Mouse (Mus musculus): Measurements from ENCODE around the gene Atp8a2.
A peak's percentile ranks its signal among the peaks of the same experiment; 100 is the strongest.

Atp8a2 gene

GRCm38 (mm10) chr14:60196884-60197283, at the start of gene Atp8a2:
TSS of gene Atp8a2 (minus strand) at chr14:60197179.
- DNase-seq = no peak

DNA sequence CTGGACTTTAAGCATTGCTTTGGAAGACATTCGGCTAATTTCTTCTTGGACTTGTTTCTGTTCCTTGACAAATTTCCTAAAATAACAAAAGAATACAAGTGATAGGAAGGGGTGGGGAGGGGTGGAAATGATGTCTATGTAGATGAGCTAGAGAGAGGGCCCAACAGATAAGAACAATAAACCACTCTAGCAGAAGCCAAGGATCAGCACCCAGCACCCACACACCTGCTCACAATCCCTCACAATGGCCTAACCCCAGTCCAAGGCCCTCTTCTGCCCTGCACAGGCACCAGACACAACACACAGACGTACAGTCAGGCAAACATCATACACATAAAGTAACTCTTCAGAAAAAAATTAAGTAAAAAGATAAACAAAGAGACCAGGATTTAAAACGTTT, 41.6 kb upstream of the Atp8a2 start:
- no peak for DNase-seq

- DNase-seq = no peak
Measured at GRCm38 (mm10) chr14:60219886-60220285, 22.9 kb upstream of the Atp8a2 start.

DNA sequence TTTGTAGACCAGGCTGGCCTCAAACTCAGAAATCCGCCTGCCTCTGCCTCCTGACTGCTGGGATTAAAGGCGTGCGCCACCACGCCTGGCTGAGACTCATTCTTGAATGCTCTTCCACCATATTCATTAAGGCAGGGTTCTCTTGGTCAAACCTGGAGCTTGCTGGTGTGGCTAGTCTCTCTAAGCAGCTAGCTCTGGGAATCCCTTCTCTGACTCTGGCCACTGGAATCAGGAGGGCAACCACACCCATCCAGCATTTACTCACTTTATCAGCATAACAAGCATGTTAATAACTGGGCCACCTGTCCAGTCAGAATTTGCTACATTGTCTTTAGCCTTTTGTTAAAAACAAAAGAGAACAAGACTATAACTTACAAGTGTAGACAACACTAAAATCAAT, 20.6 kb upstream of the Atp8a2 start:
- DNase-seq = no peak

DNA sequence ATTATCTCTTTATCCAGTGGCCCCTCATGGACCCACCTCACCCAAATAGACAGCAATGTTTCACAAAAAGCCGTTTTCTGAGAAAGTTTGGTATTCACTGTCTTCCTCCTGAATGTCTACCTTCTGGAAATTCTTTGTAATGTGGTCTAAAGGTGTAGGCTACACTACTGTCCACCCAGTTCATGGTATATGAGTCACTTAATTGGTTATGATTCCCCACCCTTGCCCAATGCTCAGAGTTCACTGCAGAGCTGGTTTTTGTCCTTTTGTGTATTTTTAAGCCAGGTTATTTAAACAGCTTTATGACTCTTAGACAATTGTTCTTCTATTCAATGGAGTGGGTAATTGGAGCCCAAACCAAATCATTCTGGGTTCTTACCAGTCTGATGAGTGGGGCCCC, 19.1 kb upstream of the Atp8a2 start:
- no peak for DNase-seq

- DNase-seq = no peak
Measured at GRCm38 (mm10) chr14:60215000-60215399, 18.0 kb upstream of the Atp8a2 start.

DNA sequence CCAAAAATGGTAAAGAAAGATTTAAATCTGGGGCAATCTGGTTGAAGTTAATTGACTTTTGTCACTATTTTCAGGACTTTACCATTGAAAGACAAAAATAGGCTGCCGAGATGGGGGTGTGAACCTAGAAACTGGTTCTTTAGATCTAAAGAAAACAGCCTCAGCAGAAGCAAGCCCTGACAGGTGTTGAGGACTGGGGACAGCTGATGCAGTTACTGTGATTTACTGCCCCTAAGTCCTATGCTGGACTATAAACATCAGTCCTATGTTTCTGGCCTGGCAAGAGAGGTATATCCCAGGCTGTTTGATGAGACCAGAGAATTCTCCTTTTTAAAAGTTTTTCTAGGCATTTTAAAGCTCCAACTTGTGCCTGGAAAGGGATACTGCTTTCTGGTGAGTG, 17.1 kb upstream of the Atp8a2 start:
- no peak for DNase-seq

- DNase-seq = no peak
Measured at GRCm38 (mm10) chr14:60209166-60209565, 12.2 kb upstream of the Atp8a2 start.

DNA sequence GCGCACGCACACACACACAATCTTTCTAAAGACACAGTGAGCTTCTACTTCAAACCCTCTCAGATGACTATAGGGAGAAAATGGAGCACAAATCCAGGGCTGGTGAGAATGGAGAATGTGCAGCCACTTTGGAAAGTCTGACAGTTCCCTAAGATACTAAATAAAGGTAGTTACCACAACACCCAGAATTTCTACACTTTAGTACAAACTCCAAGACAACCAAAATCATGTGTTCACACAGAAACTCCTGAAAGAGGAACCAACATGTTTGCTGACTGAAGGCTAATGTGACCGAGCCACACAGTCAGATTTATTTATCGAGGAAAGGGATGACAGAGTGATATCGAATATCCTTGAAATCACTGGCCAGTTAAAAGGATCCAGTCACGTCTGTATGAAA, 8.0 kb upstream of the Atp8a2 start:
- DNase-seq = no peak

GRCm38 (mm10) chr14:60195999-60196398, 980 bp downstream of the Atp8a2 start:
- DNase-seq = no peak

GRCm38 (mm10) chr14:60194606-60195005, 2.4 kb downstream of the Atp8a2 start:
- no peak for DNase-seq

DNA sequence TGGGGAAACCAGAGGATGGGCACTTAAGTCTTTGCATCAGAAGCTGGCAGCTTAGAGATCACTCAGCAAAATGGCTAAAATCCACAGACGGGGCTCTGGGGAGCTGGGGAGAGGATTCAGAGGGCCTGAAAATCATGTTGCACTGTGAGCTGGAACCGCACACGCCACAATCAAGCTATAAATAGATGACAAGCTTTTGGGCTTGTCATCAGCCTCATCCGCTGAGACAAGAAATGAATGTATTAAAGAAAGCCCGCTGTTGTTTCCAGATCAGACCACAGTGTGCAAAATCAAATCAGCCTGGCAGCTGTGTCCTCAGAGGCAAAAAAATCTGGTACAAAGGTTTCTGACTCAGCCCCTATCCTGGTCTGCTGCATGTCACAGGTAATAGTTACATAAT, 7.2 kb downstream of the Atp8a2 start:
- DNase-seq = no peak

DNA sequence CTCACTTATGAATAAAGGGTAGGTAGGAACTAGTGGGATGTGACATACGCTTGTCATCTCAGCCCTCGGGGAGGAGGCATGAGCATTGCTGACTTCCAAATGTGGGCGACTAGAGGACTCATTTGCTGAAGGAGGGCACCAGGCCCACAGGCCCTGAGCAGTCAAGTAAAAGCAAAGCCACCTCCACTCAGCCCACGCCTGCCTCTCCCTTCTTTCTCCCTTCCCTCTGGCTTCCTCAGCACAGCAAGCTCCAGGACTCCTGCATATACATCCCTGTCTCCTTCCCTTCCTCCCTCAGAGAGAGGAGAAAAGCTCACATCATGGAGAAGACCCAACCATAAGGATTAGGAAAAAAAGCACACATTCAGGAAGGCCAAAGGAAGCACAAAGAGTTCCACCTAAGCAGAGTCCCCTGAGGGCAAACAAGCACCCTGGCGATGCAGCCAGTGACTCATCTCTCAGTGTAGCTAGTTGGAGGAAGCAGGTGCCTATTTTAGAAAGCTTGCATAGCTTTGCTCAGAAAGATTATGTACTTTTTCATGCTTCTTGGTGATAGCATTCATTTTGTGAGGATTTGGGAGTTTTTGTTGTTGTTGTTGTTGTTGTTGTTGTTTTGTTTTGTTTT, 8.7 kb downstream of the Atp8a2 start:
- DNase-seq = no peak

- DNase-seq = no peak
Measured at GRCm38 (mm10) chr14:60181306-60181705, 15.7 kb downstream of the Atp8a2 start.

DNA sequence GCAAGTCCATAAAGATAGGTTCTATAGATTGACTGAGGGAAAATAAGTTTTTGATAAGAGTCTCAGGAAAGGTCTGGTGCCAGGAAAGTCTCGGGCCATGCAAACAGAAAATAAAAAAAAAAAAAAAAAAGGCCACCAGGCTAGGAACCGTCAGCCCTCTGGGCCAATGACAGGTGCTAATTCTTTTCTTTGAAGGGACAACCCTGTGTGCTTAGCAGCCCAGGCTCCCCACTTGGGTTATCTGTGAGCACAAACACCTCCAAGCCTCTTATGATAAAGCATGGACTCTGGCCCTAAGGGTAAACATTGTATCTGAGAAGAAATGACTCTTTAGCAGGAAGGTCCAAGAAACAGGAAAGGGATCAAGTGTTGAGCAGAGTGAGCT, 18.4 kb downstream of the Atp8a2 start:
- no peak for DNase-seq

DNA sequence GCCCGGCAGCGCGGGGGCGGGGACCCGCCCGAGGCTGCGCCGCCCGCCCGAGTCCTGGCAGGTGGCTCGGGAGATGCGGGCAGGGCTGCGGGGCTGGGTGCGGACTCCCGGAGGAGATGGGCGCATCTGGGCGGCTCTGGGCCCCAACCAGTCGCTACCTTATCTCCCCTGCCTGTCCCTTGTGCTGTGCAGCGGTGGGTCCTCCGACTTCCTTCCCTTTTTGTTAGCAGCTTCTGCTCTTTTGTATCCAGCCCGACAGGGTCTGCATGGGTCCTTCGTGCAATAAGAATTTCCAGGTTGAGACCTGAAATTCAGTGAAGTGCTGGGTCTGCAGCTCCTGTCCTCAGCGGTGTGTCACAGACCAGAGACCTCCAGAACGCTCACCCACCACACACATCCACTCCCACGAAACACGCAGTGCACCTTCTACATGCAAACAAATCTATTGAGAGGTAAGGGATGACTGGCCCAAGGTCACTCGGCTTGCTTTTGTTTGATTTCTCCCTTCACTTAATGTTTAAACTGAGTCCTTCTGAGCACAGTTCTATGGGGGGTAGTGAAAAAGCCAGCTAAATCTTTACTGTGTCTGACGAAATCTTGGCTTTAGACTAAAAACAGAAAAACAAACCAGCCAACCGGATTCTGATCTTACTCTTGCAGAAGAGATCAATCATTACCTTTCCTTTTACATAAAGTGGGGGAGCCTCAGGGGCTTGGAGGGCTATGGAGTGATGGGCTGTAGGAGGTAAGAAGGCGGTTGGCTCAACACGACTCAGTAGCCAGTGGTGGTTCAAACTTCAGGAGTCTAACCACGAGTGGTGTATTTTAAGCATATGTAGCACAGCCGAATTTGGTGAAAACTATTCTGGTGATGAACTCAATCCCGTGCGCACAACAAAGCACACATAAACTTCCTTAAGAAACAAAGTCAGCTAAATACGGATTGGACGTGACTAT, 19.1 kb downstream of the Atp8a2 start:
- peak; percentile 50 for DNase-seq

DNA sequence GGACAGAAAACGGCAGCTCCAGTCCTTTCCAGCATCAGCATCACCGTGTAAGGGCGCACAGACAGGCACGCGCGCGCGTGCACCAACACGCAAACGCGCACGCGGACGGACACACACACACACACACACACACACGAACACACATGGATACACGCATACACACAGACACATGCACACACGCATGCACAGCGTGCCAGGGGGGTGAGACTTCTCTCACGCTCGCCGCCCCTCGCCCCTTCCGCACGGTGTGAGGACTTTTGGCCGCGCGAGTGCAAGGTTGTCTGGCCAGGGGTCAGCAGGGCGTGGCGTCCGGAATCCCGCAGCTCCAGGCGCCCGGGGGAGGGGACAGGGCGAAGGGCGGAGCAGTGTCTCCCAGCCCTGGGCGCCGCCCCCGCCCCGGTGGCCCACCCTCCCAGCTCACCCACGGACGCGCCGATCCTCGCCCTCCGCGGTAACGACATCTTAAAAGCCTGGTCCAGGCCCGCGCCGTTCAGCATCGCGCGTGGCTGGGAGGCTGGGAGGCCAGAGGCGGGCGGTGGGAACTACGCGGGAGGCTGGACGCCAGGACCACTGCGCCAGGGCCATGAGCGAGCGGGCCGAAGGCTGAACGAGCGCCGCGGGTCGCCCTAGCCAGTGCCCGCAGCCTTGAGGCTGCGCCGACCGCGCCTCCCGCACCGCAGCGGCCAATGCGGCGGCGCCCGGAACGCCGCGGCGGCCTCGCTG, 19.9 kb downstream of the Atp8a2 start:
- peak; percentile 72 for DNase-seq

GRCm38 (mm10) chr14:60176469-60176890, 20.5 kb downstream of the Atp8a2 start:
- no peak for DNase-seq

- DNase-seq = no peak
Measured at GRCm38 (mm10) chr14:60172286-60173055, 24.5 kb downstream of the Atp8a2 start.

GRCm38 (mm10) chr14:60170845-60171610, 26.0 kb downstream of the Atp8a2 start:
- DNase-seq = no peak

GRCm38 (mm10) chr14:60163367-60163766, 33.6 kb downstream of the Atp8a2 start:
- no peak for DNase-seq

DNA sequence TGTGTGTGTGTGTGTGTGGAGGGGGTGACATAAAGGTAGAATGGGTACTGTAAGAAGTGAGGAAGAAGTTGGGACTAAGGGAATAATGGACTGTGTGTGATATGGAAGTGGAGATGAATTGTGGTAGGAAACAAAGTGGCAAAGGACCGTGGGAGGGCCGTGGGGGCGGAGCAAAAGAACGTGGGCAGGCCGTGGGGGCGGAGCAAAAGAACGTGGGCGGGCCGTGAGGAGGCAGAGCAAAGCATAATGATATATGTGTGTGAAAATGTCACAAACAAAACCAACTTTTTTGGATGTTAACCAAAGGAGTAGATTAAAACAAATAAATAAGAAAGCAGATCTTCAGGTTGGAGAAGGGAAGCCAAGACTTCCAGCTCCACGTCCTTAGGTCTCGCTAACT, 44.6 kb downstream of the Atp8a2 start:
- no peak for DNase-seq

All from right cerebral cortex, postnatal 14 days (tissue).